Mouse (Mus musculus) liver, embryonic 14.5 days (tissue): ENCODE data around the gene Pcca.

Experiments used
- CTCF ChIP-seq: IDR thresholded peaks from 2 replicates; pipeline ENCODE4 v1.5.1; 2016; ENCODE audit warnings: antibody characterized with exemption, low read depth, control low read depth
- EP300 ChIP-seq: IDR thresholded peaks from 2 replicates; pipeline ENCODE4 v1.6.1; 2016; ENCODE audit warnings: antibody characterized with exemption, low read depth

DNA sequence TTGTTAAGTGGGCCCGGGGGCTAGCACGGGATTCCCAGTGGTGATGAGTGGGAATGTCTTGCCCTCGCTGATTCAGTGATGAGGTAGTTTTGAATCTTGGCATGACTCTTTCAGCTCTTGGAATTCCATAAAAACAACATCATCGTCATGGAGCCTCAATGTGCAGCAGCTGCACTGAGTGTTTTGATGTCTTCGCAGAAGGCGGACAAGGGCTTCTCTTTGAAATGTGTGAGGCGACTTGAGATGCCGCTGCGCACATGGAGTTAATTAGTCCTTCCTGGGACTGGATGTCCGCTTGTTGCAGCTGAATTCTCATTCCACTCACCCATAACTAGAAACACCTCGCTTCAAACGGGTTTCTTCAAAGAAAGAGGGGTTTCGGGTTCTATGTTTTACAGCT, 221.4 kb downstream of the Pcca start:
- TF ChIP-seq CTCF (no peak), EP300 (no peak)
